Mouse (Mus musculus): Measurements from ENCODE around the gene Tfdp2.
"Not testable (repeated sequence)": the region's sequence is repeated elsewhere in the genome, so short reads cannot be mapped to it uniquely, and the experiment has no call there.

Gene Tfdp2

GRCm38 (mm10) chr9:96195885-96196622 lies at the start of gene Tfdp2:
Gene Tfdp2, plus strand, starts transcription at chr9:96196275.
- DNase-seq (ENCODE audit: extremely low read depth, low read depth, low spot score): no peak

GRCm38 (mm10) chr9:96152801-96153200 lies 43.3 kb upstream of the Tfdp2 start:
- no peak for DNase-seq (ENCODE audit: extremely low read depth, low read depth, low spot score)

GRCm38 (mm10) chr9:96158431-96158830 lies 37.6 kb upstream of the Tfdp2 start:
- DNase-seq (ENCODE audit: extremely low read depth, low read depth, low spot score): no peak

- no peak for DNase-seq (ENCODE audit: extremely low read depth, low read depth, low spot score)
These were observed 37.0 kb upstream of the Tfdp2 start for GRCm38 (mm10) chr9:96159047-96159446.

GRCm38 (mm10) chr9:96160767-96161166 lies 35.3 kb upstream of the Tfdp2 start:
- DNase-seq (ENCODE audit: extremely low read depth, low read depth, low spot score): no peak

GRCm38 (mm10) chr9:96162421-96162820 lies 33.7 kb upstream of the Tfdp2 start:
- no peak for DNase-seq (ENCODE audit: extremely low read depth, low read depth, low spot score)

- DNase-seq (ENCODE audit: extremely low read depth, low read depth, low spot score): no peak
These were observed 32.6 kb upstream of the Tfdp2 start for GRCm38 (mm10) chr9:96163443-96163842.

GRCm38 (mm10) chr9:96163983-96164382 lies 32.1 kb upstream of the Tfdp2 start:
- not testable (repeated sequence) for DNase-seq (ENCODE audit: extremely low read depth, low read depth, low spot score)

- no peak for DNase-seq (ENCODE audit: extremely low read depth, low read depth, low spot score)
These were observed 28.9 kb upstream of the Tfdp2 start for GRCm38 (mm10) chr9:96167168-96167585.

GRCm38 (mm10) chr9:96170600-96170999 lies 25.5 kb upstream of the Tfdp2 start:
- no peak for DNase-seq (ENCODE audit: extremely low read depth, low read depth, low spot score)

GRCm38 (mm10) chr9:96184909-96185308 lies 11.2 kb upstream of the Tfdp2 start:
- no peak for DNase-seq (ENCODE audit: extremely low read depth, low read depth, low spot score)

GRCm38 (mm10) chr9:96186701-96187100 lies 9.4 kb upstream of the Tfdp2 start:
- no peak for DNase-seq (ENCODE audit: extremely low read depth, low read depth, low spot score)

- DNase-seq (ENCODE audit: extremely low read depth, low read depth, low spot score): no peak
These were observed 634 bp downstream of the Tfdp2 start for GRCm38 (mm10) chr9:96196636-96197181.

- peak; percentile 46 for DNase-seq (ENCODE audit: extremely low read depth, low read depth, low spot score)
These were observed 1.7 kb downstream of the Tfdp2 start for GRCm38 (mm10) chr9:96197806-96198205.

GRCm38 (mm10) chr9:96203663-96204062 lies 7.6 kb downstream of the Tfdp2 start:
- DNase-seq (ENCODE audit: extremely low read depth, low read depth, low spot score): no peak

GRCm38 (mm10) chr9:96207428-96207827 lies 11.4 kb downstream of the Tfdp2 start:
- no peak for DNase-seq (ENCODE audit: extremely low read depth, low read depth, low spot score)

- no peak for DNase-seq (ENCODE audit: extremely low read depth, low read depth, low spot score)
These were observed 17.1 kb downstream of the Tfdp2 start for GRCm38 (mm10) chr9:96213036-96213645.

GRCm38 (mm10) chr9:96214171-96214570 lies 18.1 kb downstream of the Tfdp2 start:
- no peak for DNase-seq (ENCODE audit: extremely low read depth, low read depth, low spot score)

GRCm38 (mm10) chr9:96217299-96217698 lies 21.2 kb downstream of the Tfdp2 start:
- DNase-seq (ENCODE audit: extremely low read depth, low read depth, low spot score): no peak

GRCm38 (mm10) chr9:96217799-96218198 lies 21.7 kb downstream of the Tfdp2 start:
- DNase-seq (ENCODE audit: extremely low read depth, low read depth, low spot score): no peak

GRCm38 (mm10) chr9:96219114-96219669 lies 23.1 kb downstream of the Tfdp2 start:
- no peak for DNase-seq (ENCODE audit: extremely low read depth, low read depth, low spot score)

GRCm38 (mm10) chr9:96220419-96220818 lies 24.3 kb downstream of the Tfdp2 start:
- no peak for DNase-seq (ENCODE audit: extremely low read depth, low read depth, low spot score)
